Mouse (Mus musculus) c-Kit-positive CD71-negative TER-119-negative erythroid progenitor cells, embryonic 14.5 days (primary cell): ENCODE measurements at regions not wholly inside any gene's neighbourhood (a gene's known extent, or its start where the extent isn't known, plus 50 kb on each side); places are given as distances from the start of the nearest gene placed in this dataset.

Source experiments
- DNase-seq: peaks from one replicate; pipeline ENCODE4 v3.0.0-alpha.2; 2013; ENCODE audit warnings: low read depth

GRCm38 (mm10) chr8:78877423-78877822 is 56.5 kb upstream of the Lsm6 start:
- DNase-seq = no peak

GRCm38 (mm10) chr8:78889708-78890107 is 68.8 kb upstream of the Lsm6 start:
- no peak for DNase-seq

GRCm38 (mm10) chr8:78890571-78890970 is 69.6 kb upstream of the Lsm6 start:
- DNase-seq = no peak

- DNase-seq = peak; percentile 83
Measured at GRCm38 (mm10) chr8:78899887-78900286, 78.9 kb upstream of the Lsm6 start.

- no peak for DNase-seq
Measured at GRCm38 (mm10) chr8:78903034-78903433, 82.1 kb upstream of the Lsm6 start.

- no peak for DNase-seq
Measured at GRCm38 (mm10) chr8:78907918-78908317, 87.0 kb upstream of the Lsm6 start.

- DNase-seq = no peak
Measured at GRCm38 (mm10) chr8:78911288-78911873, 90.4 kb upstream of the Lsm6 start.

GRCm38 (mm10) chr8:78912470-78912869 is 91.5 kb upstream of the Lsm6 start:
- no peak for DNase-seq

- no peak for DNase-seq
Measured at GRCm38 (mm10) chr8:78913823-78914222, 92.9 kb upstream of the Lsm6 start.

- DNase-seq = no peak
Measured at GRCm38 (mm10) chr8:78930610-78931397, 97.4 kb upstream of the Zfp827 start.

- DNase-seq = no peak
Measured at GRCm38 (mm10) chr8:78932069-78932468, 96.2 kb upstream of the Zfp827 start.

GRCm38 (mm10) chr8:78940049-78940448 is 88.2 kb upstream of the Zfp827 start:
- no peak for DNase-seq

GRCm38 (mm10) chr8:78941558-78941957 is 86.7 kb upstream of the Zfp827 start:
- DNase-seq = no peak

GRCm38 (mm10) chr8:78944367-78944766 is 83.9 kb upstream of the Zfp827 start:
- no peak for DNase-seq

GRCm38 (mm10) chr8:78945607-78946006 is 82.6 kb upstream of the Zfp827 start:
- DNase-seq = no peak

GRCm38 (mm10) chr8:78946085-78946484 is 82.2 kb upstream of the Zfp827 start:
- no peak for DNase-seq

GRCm38 (mm10) chr8:78975034-78975433 is 53.2 kb upstream of the Zfp827 start:
- no peak for DNase-seq
